Mouse (Mus musculus) MEL (cell line): ENCODE data around the gene Homer2. TPM values are rescaled to one million over a fixed set of nuclear protein-coding genes. Genes with fewer than 3 reads are reported as not detected.

Experiments used
- DNase-seq: peaks from one replicate; pipeline ENCODE4 v3.0.0; 2011; ENCODE audit warnings: low read depth, low spot score
- H3K27ac ChIP-seq: 2 replicates; pipeline ENCODE4 v1.5.1; 2012; ENCODE audit warnings: low read depth, mild to moderate bottlenecking, control low read depth, low read length, moderate library complexity; ENCODE audit not compliant: control insufficient read depth
- H3K27me3 ChIP-seq, 2 experiments: fragments of 150-350 bp in 1 of 2; sonication (generic) in 1 of 2; 2 replicates each; pipeline ENCODE4 v1.6.1; 2012; ENCODE audit warnings: low read length in 2 of 2, mild to moderate bottlenecking in 2 of 2, improper control_type of control experiment in 1 of 2, moderate library complexity in 1 of 2; ENCODE audit not compliant: insufficient read depth in 2 of 2, control insufficient read depth in 1 of 2
- H3K36me3 ChIP-seq, 2 experiments: 2 replicates each; pipeline ENCODE4 v1.6.1; 2012 to 2014; ENCODE audit warnings: low read length in 2 of 2, improper control_type of control experiment in 1 of 2, inconsistent platforms in 1 of 2, mild to moderate bottlenecking in 1 of 2; ENCODE audit not compliant: insufficient read depth in 2 of 2, control insufficient read depth in 1 of 2
- H3K4me1 ChIP-seq, 2 experiments: fragments of 150-350 bp in 1 of 2; sonication (generic) in 1 of 2; 2 replicates each; pipeline ENCODE4 v1.6.1; 2012; ENCODE audit warnings: low read length in 2 of 2, improper control_type of control experiment in 1 of 2, mild to moderate bottlenecking in 1 of 2; ENCODE audit not compliant: insufficient read depth in 2 of 2, control insufficient read depth in 1 of 2
- H3K4me3 ChIP-seq, 2 experiments: fragments of 150-350 bp in 1 of 2; sonication (generic) in 1 of 2; 2 replicates each; pipeline ENCODE4 v1.5.1; 2012; ENCODE audit warnings: low read depth in 2 of 2, low read length in 2 of 2, mild to moderate bottlenecking in 2 of 2, moderate library complexity in 2 of 2, control low read depth in 1 of 2, improper control_type of control experiment in 1 of 2; ENCODE audit not compliant: control insufficient read depth in 1 of 2, insufficient read depth in 1 of 2
- H3K79me2 ChIP-seq: 2 replicates; pipeline ENCODE4 v1.6.1; 2012; ENCODE audit warnings: mild to moderate bottlenecking, low read length, moderate library complexity; ENCODE audit not compliant: control insufficient read depth, poor library complexity, insufficient read depth
- H3K9ac ChIP-seq: 2 replicates; pipeline ENCODE4 v1.6.1; 2012; ENCODE audit warnings: low read depth, mild to moderate bottlenecking, control low read depth, low read length, moderate library complexity; ENCODE audit not compliant: control insufficient read depth, poor library complexity, severe bottlenecking
- H3K9me3 ChIP-seq: fragments of 150-350 bp; sonication (generic); replicated peaks from 2 replicates; pipeline ENCODE4 v1.6.1; 2012; ENCODE audit warnings: mild to moderate bottlenecking, low read length, improper control_type of control experiment, moderate library complexity; ENCODE audit not compliant: insufficient read depth
- BHLHE40 ChIP-seq: IDR thresholded peaks from 2 replicates; pipeline ENCODE4 v1.6.1; 2012; ENCODE audit warnings: low read depth, mild to moderate bottlenecking, inconsistent platforms, low read length, improper control_type of control experiment, borderline replicate concordance
- ELF1 ChIP-seq: IDR thresholded peaks from 2 replicates; pipeline ENCODE4 v1.6.1; 2014; ENCODE audit warnings: low read depth, mild to moderate bottlenecking, inconsistent platforms, low read length, improper control_type of control experiment, moderate library complexity
- HCFC1 ChIP-seq: IDR thresholded peaks from 2 replicates; pipeline ENCODE4 v1.6.1; 2012; ENCODE audit warnings: low read depth, mild to moderate bottlenecking, inconsistent platforms, low read length, improper control_type of control experiment, moderate library complexity
- MAFK ChIP-seq: IDR thresholded peaks from 2 replicates; pipeline ENCODE4 v1.6.1; 2011; ENCODE audit warnings: low read depth, mild to moderate bottlenecking, low read length, improper control_type of control experiment, borderline replicate concordance
- MAX ChIP-seq: IDR thresholded peaks from 2 replicates; pipeline ENCODE4 v1.6.1; 2011; ENCODE audit warnings: low read length, improper control_type of control experiment
- MYB ChIP-seq: IDR thresholded peaks from 2 replicates; pipeline ENCODE4 v1.6.1; 2011; ENCODE audit warnings: mild to moderate bottlenecking, low read depth, low read length, improper control_type of control experiment
- MYC ChIP-seq: IDR thresholded peaks from 2 replicates; pipeline ENCODE4 v1.6.1; 2011; ENCODE audit warnings: low read depth, mild to moderate bottlenecking, low read length, improper control_type of control experiment, moderate library complexity
- NELFE ChIP-seq: IDR thresholded peaks from 2 replicates; pipeline ENCODE4 v1.6.1; 2011; ENCODE audit warnings: low read depth, low read length, improper control_type of control experiment
- NRF1 ChIP-seq: IDR thresholded peaks from 2 replicates; pipeline ENCODE4 v1.6.1; 2014; ENCODE audit warnings: low read depth, mild to moderate bottlenecking, inconsistent platforms, low read length, improper control_type of control experiment, moderate library complexity; ENCODE audit not compliant: poor library complexity, insufficient read depth, severe bottlenecking
- POLR2AphosphoS2 ChIP-seq: IDR thresholded peaks from 2 replicates; pipeline ENCODE4 v1.6.1; 2011; ENCODE audit warnings: low read length, improper control_type of control experiment
- POLR2AphosphoS5 ChIP-seq: IDR thresholded peaks from 2 replicates; pipeline ENCODE4 v1.6.1; 2012; ENCODE audit warnings: low read depth, borderline replicate concordance, mild to moderate bottlenecking, inconsistent platforms, low read length, moderate library complexity, mixed read lengths
- RAD21 ChIP-seq: IDR thresholded peaks from 2 replicates; pipeline ENCODE4 v1.6.1; 2011; ENCODE audit warnings: mild to moderate bottlenecking, low read depth, low read length, improper control_type of control experiment
- RCOR1 ChIP-seq: IDR thresholded peaks from 2 replicates; pipeline ENCODE4 v1.6.1; 2012; ENCODE audit warnings: low read depth, mild to moderate bottlenecking, inconsistent platforms, low read length, improper control_type of control experiment
- TAL1 ChIP-seq: IDR thresholded peaks from 2 replicates; pipeline ENCODE4 v1.6.1; 2012; ENCODE audit warnings: mild to moderate bottlenecking, inconsistent platforms, low read length, moderate library complexity, mixed read lengths
- TCF12 ChIP-seq: IDR thresholded peaks from 2 replicates; pipeline ENCODE4 v1.6.1; 2014; ENCODE audit warnings: low read depth, mild to moderate bottlenecking, inconsistent platforms, low read length, improper control_type of control experiment, moderate library complexity
- USF1 ChIP-seq: IDR thresholded peaks from 2 replicates; pipeline ENCODE4 v1.6.1; 2014; ENCODE audit warnings: low read depth, mild to moderate bottlenecking, inconsistent platforms, low read length, improper control_type of control experiment, moderate library complexity
- USF2 ChIP-seq, 2 experiments: IDR thresholded peaks; 2 replicates each; pipeline ENCODE4 v1.6.1; 2011 to 2012; ENCODE audit warnings: improper control_type of control experiment in 2 of 2, low read length in 2 of 2, borderline replicate concordance in 1 of 2, inconsistent platforms in 1 of 2, low read depth in 1 of 2, mild to moderate bottlenecking in 1 of 2; ENCODE audit not compliant: insufficient read depth in 1 of 2
- ZKSCAN1 ChIP-seq: IDR thresholded peaks from 2 replicates; pipeline ENCODE4 v1.6.1; 2012; ENCODE audit warnings: low read depth, mild to moderate bottlenecking, inconsistent platforms, low read length, improper control_type of control experiment, moderate library complexity
- ZMIZ1 ChIP-seq: IDR thresholded peaks from 2 replicates; pipeline ENCODE4 v1.6.1; 2012; ENCODE audit warnings: low read depth, mild to moderate bottlenecking, inconsistent platforms, low read length, improper control_type of control experiment, moderate library complexity
- ZNF384 ChIP-seq: IDR thresholded peaks from 2 replicates; pipeline ENCODE4 v1.6.1; 2012; ENCODE audit warnings: low read depth, mild to moderate bottlenecking, inconsistent platforms, low read length, improper control_type of control experiment
- polyA plus RNA-seq, 2 experiments: library from polyadenylated mRNA; stranded (reverse) in 1 of 2; unstranded in 1 of 2; fragments of >175 nt in 1 of 2; fragments of >200 nt in 1 of 2; gene quantifications; 2 replicates each; pipeline versions ENCODE4 v1.2.1 to v1.2.4; 2012; ENCODE audit warnings: low replicate concordance in 2 of 2, low read depth in 1 of 2; ENCODE audit not compliant: insufficient read length in 2 of 2, insufficient read depth in 1 of 2, missing spikeins in 1 of 2
- total RNA-seq: library from RNA; depleted of rRNA; stranded (reverse); fragments of 300-350 nt; gene quantifications from 2 replicates; pipeline ENCODE4 v1.2.3, GENCODE M21; 2012

The Homer2 gene
- total and polyA plus RNA-seq, 3 experiments: 18.4 to 39.0 TPM; not detected in 1

- no peak for DNase-seq
- H3K27ac ChIP-seq: no peak overlapping the region
- H3K79me2 ChIP-seq: no peaks in the 10 kb centered on the region
- H3K4me3 ChIP-seq: no peak overlapping the region
- H3K9me3 ChIP-seq: no peaks in the 10 kb centered on the region
- H3K9ac ChIP-seq: no peak overlapping the region
- peaks cover 0 to 17% of the 10 kb centered on the region in 2 experiments; a peak in 2 of 4 replicates for H3K36me3 ChIP-seq
- no peaks in the 10 kb centered on the region for H3K27me3 ChIP-seq
- TF ChIP-seq TAL1: no peak
- no peak for TF ChIP-seq ZKSCAN1
- no peak for TF ChIP-seq NELFE
- TF ChIP-seq RAD21: no peak
- no peak for TF ChIP-seq RCOR1
- TF ChIP-seq POLR2AphosphoS5: no peak
- no peak for TF ChIP-seq ELF1
- no peak for TF ChIP-seq ZNF384
- no peak for TF ChIP-seq MYB
- no peak for TF ChIP-seq USF2 (IDR thresholded peaks at IDR 0.05; ENCODE audit: borderline replicate concordance in 1 of 2, insufficient read depth in 1 of 2, low read depth in 1 of 2, low read length in 2 of 2)
- TF ChIP-seq TCF12: no peak
- TF ChIP-seq HCFC1: no peak
- TF ChIP-seq POLR2AphosphoS2: no peak
- no peak for TF ChIP-seq BHLHE40
- TF ChIP-seq MAFK: no peak
- no peak for TF ChIP-seq USF1
- TF ChIP-seq ZMIZ1: no peak
- no peak for TF ChIP-seq MYC
- TF ChIP-seq, all 39 proteins: peak for 0
- H3K4me1 ChIP-seq: no peaks in the 10 kb centered on the region
These were observed 113.9 kb downstream of the Homer2 start for GRCm38 (mm10) chr7:81593387-81593786.

- TF ChIP-seq TCF12 (no peak), POLR2AphosphoS2 (no peak), MAX (no peak), RCOR1 (no peak), MAFK (no peak), NRF1 (no peak)
- H3K27ac ChIP-seq: no peak overlapping the region
- no peaks in the 10 kb centered on the region for H3K27me3 ChIP-seq
- H3K4me1 ChIP-seq: no peaks in the 10 kb centered on the region
- no peaks in the 10 kb centered on the region for H3K79me2 ChIP-seq
- no peaks in the 10 kb centered on the region for H3K9me3 ChIP-seq
- H3K9ac ChIP-seq: no peak overlapping the region
- peaks cover 0 to 19% of the 10 kb centered on the region in 2 experiments; a peak in 2 of 4 replicates for H3K36me3 ChIP-seq
- DNase-seq: no peak
- no peak overlapping the region for H3K4me3 ChIP-seq
These were observed 114.6 kb downstream of the Homer2 start for GRCm38 (mm10) chr7:81592686-81593085.
